Mouse (Mus musculus): ENCODE data around the gene Cog1. TPM values are rescaled to one million over a fixed set of nuclear protein-coding genes. Genes with fewer than 3 reads are reported as not detected.

Cog1 gene
- 10 to 100 TPM; 35.9 to 40.9 TPM for total RNA-seq (2023)

DNA sequence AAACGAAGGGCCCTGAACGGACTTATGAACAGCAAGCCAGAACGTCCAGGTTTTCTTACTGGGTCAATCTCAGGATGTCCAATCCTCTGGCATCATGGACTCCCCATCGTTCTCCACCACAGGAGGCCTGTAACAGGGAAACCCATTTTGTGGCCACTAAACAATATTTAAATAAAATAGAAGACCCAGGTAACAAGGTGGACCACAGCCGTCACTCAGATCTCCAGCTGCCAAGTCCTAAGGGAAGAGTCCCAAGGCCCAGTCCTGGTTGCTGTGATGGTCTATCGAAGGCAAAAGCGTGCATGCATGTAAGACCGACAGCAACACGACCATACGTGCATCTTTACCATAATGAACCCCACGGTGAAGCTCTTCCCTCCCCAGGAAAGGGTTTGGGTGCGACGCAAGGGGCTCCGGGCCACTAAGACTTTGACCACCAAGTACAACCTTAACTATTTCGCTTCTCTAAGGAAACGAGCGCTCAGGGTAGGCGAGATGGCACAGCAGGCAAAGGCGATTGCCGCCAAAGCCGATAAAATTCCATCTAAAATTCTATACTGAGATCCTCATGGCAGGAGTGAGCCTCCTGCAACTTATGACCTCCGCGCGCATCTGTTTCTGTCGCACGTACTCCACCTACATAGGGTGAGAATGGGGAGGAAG, at the start of gene Cog1:
Cog1 (plus strand) TSS at position 480 of the 663 bp plus-strand sequence.

DNA sequence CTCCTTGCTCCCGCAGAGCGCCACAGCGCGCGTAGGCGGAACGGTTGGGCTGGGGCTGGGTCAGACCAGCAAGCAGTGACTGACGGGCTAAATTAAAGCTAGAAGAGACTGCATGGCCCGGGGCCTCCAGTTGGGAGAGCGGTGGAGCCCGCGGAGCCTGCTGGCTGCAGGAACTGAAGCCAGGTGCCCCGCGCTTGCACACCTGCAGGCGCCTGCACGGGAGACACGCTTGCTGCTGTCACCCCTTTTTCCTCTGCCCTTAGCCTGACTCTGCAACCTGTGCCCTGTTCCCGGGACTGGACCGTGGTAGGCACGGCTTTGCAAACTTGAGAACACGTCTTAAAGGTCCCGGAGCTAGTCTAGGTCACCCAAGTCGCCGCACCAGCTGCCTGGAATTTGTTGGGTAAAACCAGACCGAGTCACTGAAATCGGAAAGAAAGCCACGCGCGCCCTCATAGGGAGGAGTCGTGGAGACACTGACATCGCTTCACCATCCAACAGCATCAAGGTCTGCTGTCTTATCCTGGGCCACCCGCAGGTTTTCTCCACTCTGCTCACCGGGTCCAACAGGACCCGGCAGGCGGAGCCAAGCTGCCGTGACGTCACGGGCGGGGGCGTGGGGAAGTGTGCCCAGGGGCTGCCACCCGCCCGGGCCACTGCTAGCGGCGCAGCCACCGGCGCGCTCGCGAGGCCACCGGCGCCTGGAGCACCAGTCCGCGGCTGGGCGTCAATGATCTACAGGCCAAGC, 30.1 kb upstream of the Cog1 start, which contains the start of gene Sstr2:
Sstr2 (plus strand) TSS at position 671 of the 748 bp plus-strand sequence.

DNA sequence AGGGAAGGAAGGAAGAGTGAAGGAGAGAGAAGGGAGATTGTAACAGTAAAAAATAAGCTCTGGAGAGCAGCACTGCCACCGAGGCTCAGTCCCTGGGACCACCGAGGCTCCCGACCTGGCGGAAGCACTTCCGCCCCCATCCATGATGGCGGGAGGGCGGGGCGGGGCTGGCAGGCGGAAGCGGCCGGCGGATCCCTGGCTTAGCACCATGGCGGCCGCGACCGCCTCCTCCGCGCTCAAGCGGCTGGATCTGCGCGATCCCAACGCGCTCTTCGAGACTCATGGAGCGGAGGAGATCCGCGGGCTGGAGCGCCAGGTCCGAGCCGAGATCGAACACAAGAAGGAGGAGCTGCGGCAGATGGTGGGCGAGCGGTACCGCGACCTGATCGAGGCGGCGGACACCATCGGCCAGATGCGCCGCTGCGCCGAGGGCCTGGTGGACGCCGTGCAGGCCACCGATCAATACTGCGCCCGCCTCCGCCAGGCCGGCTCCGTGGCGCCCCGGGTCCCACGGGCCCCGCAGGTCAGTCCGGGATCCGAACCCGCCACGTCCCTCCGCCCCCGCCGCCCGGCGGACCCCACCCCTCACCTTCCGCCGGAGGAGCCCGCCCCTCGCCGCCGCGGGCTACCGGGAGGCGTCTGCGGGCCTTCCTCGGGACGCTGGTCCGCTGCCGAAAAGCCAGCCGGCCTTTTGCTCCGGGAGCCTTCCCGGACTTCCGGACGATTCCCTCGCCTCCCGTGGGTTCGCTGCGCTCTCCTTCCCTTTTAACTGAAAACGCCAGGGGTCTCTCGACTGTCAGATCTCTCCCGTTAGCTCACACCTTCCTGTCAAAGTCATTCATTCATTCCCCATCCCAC, 613 bp downstream of the Cog1 start, which contains the start of gene Slc39a11:
Slc39a11 (minus strand) TSS at position 727 of the 858 bp plus-strand sequence.

DNA sequence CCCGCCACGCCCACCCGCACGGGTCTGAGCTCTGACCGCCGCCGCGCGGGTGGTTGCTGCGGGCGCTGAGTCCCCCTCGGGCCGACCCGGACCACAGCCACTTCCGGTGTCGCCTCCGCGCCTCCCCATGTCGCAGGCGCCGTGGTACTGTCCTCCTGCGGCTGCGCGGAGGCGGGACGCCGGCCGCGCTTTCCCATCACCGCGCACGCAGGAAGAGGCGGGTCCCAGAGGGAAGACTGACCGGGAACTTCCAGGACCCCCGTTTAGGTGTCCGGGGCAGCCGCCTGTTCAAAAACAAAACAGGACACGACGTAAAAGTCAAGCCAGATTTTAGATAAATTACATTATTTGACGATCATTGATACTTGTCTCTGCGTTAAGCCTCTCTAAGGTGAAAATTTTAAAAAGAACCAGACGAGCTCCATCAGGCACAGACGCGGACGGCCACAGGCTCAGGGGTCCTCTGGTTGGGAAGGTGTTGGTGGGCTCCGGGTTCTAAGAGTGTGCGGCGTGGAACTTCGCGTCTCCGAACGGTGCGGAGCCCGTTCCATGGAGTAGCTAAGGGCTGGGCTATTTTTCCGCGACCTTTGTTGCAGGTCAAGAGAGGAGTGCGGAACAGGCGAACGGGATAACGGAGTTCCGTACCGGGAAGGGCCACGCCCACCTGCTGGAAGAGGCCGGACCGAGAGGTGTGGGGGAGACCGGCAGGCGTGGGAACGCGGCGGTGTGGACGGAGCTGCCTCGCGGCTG, 35.2 kb downstream of the Cog1 start, which contains the start of the genes Fam104a and D11Wsu47e:
Fam104a (minus strand) TSS at position 199 of the 750 bp plus-strand sequence.
D11Wsu47e (plus strand) TSS at position 456 of the 750 bp plus-strand sequence.

DNA sequence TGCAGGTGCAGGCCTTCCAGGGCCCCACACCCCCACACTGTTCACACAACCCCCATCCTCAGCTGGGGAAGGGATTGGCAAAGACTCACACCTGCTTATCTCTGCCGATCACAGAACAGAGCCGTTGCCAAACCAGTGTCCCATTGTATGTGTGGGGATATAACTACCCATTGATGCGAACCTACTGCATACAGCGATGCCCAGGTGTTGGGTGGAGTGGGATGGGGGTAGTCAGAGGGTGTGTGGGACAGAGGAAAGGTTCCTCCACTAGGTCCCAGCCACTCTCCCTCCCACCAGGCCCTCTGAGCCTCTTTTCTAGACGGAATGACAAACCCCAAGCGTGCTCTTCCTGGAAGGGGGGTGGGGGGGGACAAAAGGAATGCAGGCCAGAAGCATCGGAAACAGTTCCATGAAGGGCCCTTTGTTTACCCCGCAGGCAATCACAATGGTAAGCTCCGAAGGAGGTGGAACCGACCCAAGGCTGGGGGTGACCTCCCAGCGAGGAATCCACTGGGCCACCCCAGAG, 60.8 kb downstream of the Cog1 start, which contains the start of gene Cpsf4l:
Cpsf4l (minus strand) TSS at position 287 of the 526 bp plus-strand sequence.

Other genes with a start within 250 kb of the Cog1 start
- not detected for gene Sstr2, start 29.8 kb upstream of the Cog1 start, total RNA-seq (2023)
- 10 to 100 TPM; 22.4 to 24.7 TPM for gene Slc39a11, start 910 bp downstream of the Cog1 start, total RNA-seq (2023)
- 10 to 100 TPM; 18.7 to 19.4 TPM for gene Fam104a, start 35.0 kb downstream of the Cog1 start, total RNA-seq (2023)
- gene D11Wsu47e, start 35.2 kb downstream of the Cog1 start, total RNA-seq (2023), result 10 to 100 TPM; 12.4 to 13.7 TPM
- gene Cpsf4l, start 60.8 kb downstream of the Cog1 start, total RNA-seq (2023), result under 1 TPM in 1 of 2 experiments, not detected in 1; 0.39 TPM
- gene Cdc42ep4, start 102.7 kb downstream of the Cog1 start, total RNA-seq (2023), result 10 to 100 TPM; 33.1 to 44.7 TPM